Mouse (Mus musculus): ENCODE results near the gene Akap3.

GRCm38 (mm10) chr6:126848712-126849704 is 3.9 kb upstream of the Akap3 start, which contains the start of gene Ndufa9:
- no peak for TF ChIP-seq CTCF (IDR thresholded peaks at IDR 0.05; ENCODE audit: low read depth)
- no peak; the same call in 1 of the 2 replicates for TF ChIP-seq EP300 (IDR thresholded peaks at IDR 0.05; ENCODE audit: low read depth)

Measured in liver, embryonic 14.5 days (tissue).